Mouse (Mus musculus): ENCODE results near the gene Nudt16l1. TPM values are rescaled to one million over a fixed set of nuclear protein-coding genes. Genes with fewer than 3 reads are reported as not detected.

Nudt16l1 gene
- polyA plus RNA-seq, 1 experiment = 113 TPM

GRCm38 (mm10) chr16:4913783-4914735, 24.5 kb upstream of the Nudt16l1 start:
- no peak for DNase-seq (ENCODE audit: low read depth)

- DNase-seq (ENCODE audit: low read depth) = no peak
Measured at GRCm38 (mm10) chr16:4915931-4916330, 22.6 kb upstream of the Nudt16l1 start.

- DNase-seq (ENCODE audit: low read depth) = no peak
Measured at GRCm38 (mm10) chr16:4916608-4917007, 22.0 kb upstream of the Nudt16l1 start.

GRCm38 (mm10) chr16:4920556-4920955, 18.0 kb upstream of the Nudt16l1 start:
- no peak for DNase-seq (ENCODE audit: low read depth)

GRCm38 (mm10) chr16:4922481-4922880, 16.1 kb upstream of the Nudt16l1 start:
- no peak for DNase-seq (ENCODE audit: low read depth)

GRCm38 (mm10) chr16:4923996-4924395, 14.6 kb upstream of the Nudt16l1 start:
- DNase-seq (ENCODE audit: low read depth) = no peak

GRCm38 (mm10) chr16:4927967-4928366, 10.6 kb upstream of the Nudt16l1 start:
- DNase-seq (ENCODE audit: low read depth) = no peak

GRCm38 (mm10) chr16:4928474-4928873, 10.1 kb upstream of the Nudt16l1 start:
- no peak for DNase-seq (ENCODE audit: low read depth)

- no peak for DNase-seq (ENCODE audit: low read depth)
Measured at GRCm38 (mm10) chr16:4932429-4932828, 6.1 kb upstream of the Nudt16l1 start.

GRCm38 (mm10) chr16:4935430-4935829, 3.1 kb upstream of the Nudt16l1 start:
- no peak for DNase-seq (ENCODE audit: low read depth)

- DNase-seq (ENCODE audit: low read depth) = no peak
Measured at GRCm38 (mm10) chr16:4935931-4936703, 2.4 kb upstream of the Nudt16l1 start.

- no peak for DNase-seq (ENCODE audit: low read depth)
Measured at GRCm38 (mm10) chr16:4937351-4938190, 990 bp upstream of the Nudt16l1 start.

GRCm38 (mm10) chr16:4938989-4939388, 428 bp downstream of the Nudt16l1 start:
- DNase-seq (ENCODE audit: low read depth) = no peak

GRCm38 (mm10) chr16:4939412-4939811, 851 bp downstream of the Nudt16l1 start:
- DNase-seq (ENCODE audit: low read depth) = no peak

GRCm38 (mm10) chr16:4940311-4940850, 1.8 kb downstream of the Nudt16l1 start:
- no peak for DNase-seq (ENCODE audit: low read depth)

GRCm38 (mm10) chr16:4941016-4941415, 2.5 kb downstream of the Nudt16l1 start:
- no peak for DNase-seq (ENCODE audit: low read depth)

GRCm38 (mm10) chr16:4942868-4943267, 4.3 kb downstream of the Nudt16l1 start:
- no peak for DNase-seq (ENCODE audit: low read depth)

- DNase-seq (ENCODE audit: low read depth) = no peak
Measured at GRCm38 (mm10) chr16:4943431-4943830, 4.9 kb downstream of the Nudt16l1 start.

GRCm38 (mm10) chr16:4945415-4945814, 6.9 kb downstream of the Nudt16l1 start:
- no peak for DNase-seq (ENCODE audit: low read depth)

GRCm38 (mm10) chr16:4946155-4946554, 7.6 kb downstream of the Nudt16l1 start:
- DNase-seq (ENCODE audit: low read depth) = no peak

GRCm38 (mm10) chr16:4947378-4947777, 8.8 kb downstream of the Nudt16l1 start:
- no peak for DNase-seq (ENCODE audit: low read depth)
